Mouse (Mus musculus) G1E (cell line): ENCODE data around the gene Gm49380. TPM values are rescaled to one million over a fixed set of nuclear protein-coding genes. Genes with fewer than 3 reads are reported as not detected.

ENCODE experiments used
- ATAC-seq: 2 replicates; pipeline ENCODE4 v1.8.0; 2016; ENCODE audit warnings: mild to moderate bottlenecking; ENCODE audit not compliant: insufficient number of reproducible peaks, poor library complexity, low FRiP score, severe bottlenecking; ENCODE audit errors: extremely low read depth
- DNase-seq: peaks from one replicate; pipeline ENCODE4 v3.0.0; 2012; ENCODE audit warnings: low spot score
- H3K27me3 ChIP-seq: 2 replicates; pipeline ENCODE4 v1.6.1; 2012; ENCODE audit warnings: mild to moderate bottlenecking, low read length, inconsistent platforms; ENCODE audit not compliant: insufficient read depth
- H3K36me3 ChIP-seq: replicated peaks from 2 replicates; pipeline ENCODE3; 2012; ENCODE audit warnings: mild to moderate bottlenecking, inconsistent platforms
- H3K4me1 ChIP-seq: 2 replicates; pipeline ENCODE4 v1.6.1; 2012; ENCODE audit warnings: low read depth, low read length, inconsistent platforms, mixed read lengths; ENCODE audit not compliant: insufficient read depth
- H3K4me3 ChIP-seq: 2 replicates; pipeline ENCODE4 v1.5.1; 2012; ENCODE audit warnings: low read depth, mild to moderate bottlenecking, inconsistent platforms, low read length, moderate library complexity, mixed read lengths
- H3K9me3 ChIP-seq: replicated peaks from 2 replicates; pipeline ENCODE4 v1.6.1; 2012; ENCODE audit warnings: inconsistent platforms
- CTCF ChIP-seq: IDR thresholded peaks from 2 replicates; pipeline ENCODE4 v1.5.1; 2012; ENCODE audit warnings: low read depth, low read length, inconsistent platforms, mixed read lengths
- GATA1 ChIP-seq: IDR thresholded peaks from 2 replicates; pipeline ENCODE4 v1.6.1; 2012; ENCODE audit warnings: borderline replicate concordance, low read length, inconsistent platforms, mixed read lengths
- GATA2 ChIP-seq: IDR thresholded peaks from 2 replicates; pipeline ENCODE4 v1.6.1; 2012; ENCODE audit warnings: low read depth, low read length, inconsistent platforms, borderline replicate concordance
- POLR2AphosphoS5 ChIP-seq: IDR thresholded peaks from 2 replicates; pipeline ENCODE4 v1.6.1; 2012; ENCODE audit warnings: low read depth, low read length, inconsistent platforms; ENCODE audit not compliant: insufficient replicate concordance
- TAL1 ChIP-seq: conservative IDR thresholded peaks from 2 replicates; pipeline ENCODE4 v1.6.1; 2012; ENCODE audit warnings: low read depth, low read length, inconsistent platforms, mixed read lengths
- polyA plus RNA-seq: library from polyadenylated mRNA; stranded (reverse); fragments of >175 nt; gene quantifications from 2 replicates; pipeline ENCODE4 v1.2.3, GENCODE M21; 2012
- total RNA-seq, 2 experiments: library from RNA; stranded (forward) in 1 of 2; stranded (reverse) in 1 of 2; fragments of 200-1000 nt in 1 of 2; fragments of >200 nt in 1 of 2; fragmentation: Nextera tagmentation in 1 of 2; gene quantifications; 2 replicates each; pipeline ENCODE4 v1.2.3; 2014 to 2017

Gm49380 gene
- total and polyA plus RNA-seq, 3 experiments = 0.27 TPM; not detected in 2

DNA sequence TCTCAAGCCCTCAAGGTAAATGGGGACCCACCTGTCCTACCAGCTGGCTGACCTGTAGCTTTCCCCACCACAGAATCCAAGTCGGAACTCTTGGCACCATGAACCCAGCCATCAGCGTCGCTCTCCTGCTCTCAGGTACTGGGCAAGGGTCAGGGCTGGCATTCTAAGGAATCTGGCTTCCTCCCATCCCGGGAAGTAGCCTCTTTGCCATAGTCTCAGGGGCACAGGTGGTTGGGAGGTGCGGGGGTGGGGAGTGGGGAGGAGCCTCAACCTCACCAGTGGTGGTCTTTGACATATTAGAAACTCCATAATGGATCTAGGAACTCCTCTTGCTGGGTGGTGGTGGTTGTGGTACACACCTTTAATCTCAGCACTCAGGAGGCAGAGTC is 67.4 kb downstream of the Gm49380 start:
- no peak overlapping the region for H3K4me3 ChIP-seq
- H3K4me1 ChIP-seq = peaks cover 16% of the 10 kb centered on the region
- peaks cover 46% of the 10 kb centered on the region for H3K27me3 ChIP-seq
- no peaks in the 10 kb centered on the region for H3K9me3 ChIP-seq
- TF ChIP-seq CTCF (no peak), POLR2AphosphoS5 (no peak), GATA1 (no peak), TAL1 (no peak), GATA2 (no peak)
- no peaks in the 10 kb centered on the region for H3K36me3 ChIP-seq
- DNase-seq (no peak), ATAC-seq (no peak)

DNA sequence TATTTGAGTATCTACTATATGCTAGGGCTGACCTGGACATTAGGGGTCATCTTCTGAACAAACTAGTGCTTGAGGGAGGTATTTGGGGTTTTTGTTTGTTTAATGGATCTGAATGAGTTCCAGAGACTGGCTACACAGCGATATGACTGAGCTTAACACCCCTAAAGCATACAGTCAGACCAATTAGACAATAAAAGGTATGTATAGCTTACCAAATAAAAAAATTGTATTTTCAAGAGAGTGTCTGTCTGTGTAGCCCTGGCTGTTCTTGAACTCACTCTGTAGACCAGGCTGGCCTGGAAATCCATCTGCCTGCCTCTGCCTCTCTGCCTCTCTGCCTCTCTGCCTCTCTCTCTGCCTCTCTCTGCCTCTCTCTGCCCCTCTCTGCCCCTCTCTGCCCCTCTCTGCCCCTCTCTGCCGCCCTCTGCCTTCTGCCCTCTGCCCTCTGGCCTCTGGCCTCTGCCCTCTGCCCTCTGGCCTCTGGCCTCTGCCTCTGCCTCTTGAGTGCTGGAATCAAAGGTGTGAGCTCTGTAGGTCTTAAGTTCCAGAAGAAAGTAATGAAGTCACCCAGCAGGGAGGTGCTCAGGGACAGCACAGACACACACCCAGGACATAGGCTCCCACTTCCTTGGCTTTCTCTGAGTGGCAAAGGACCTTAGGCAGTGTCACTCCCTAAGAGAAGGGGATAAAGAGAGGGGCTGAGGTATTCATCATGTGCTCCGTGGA is 68.0 kb downstream of the Gm49380 start:
- TF ChIP-seq POLR2AphosphoS5 (no peak), GATA2 (no peak), GATA1 (no peak), TAL1 (no peak), CTCF (no peak)
- Histone ChIP-seq H3K27me3 (peaks cover 46% of the 10 kb centered on the region), H3K9me3 (no peaks in the 10 kb centered on the region), H3K4me1 (peaks cover 16% of the 10 kb centered on the region), H3K36me3 (no peaks in the 10 kb centered on the region), H3K4me3 (no peak overlapping the region)
- ATAC-seq (no peak), DNase-seq (no peak)

DNA sequence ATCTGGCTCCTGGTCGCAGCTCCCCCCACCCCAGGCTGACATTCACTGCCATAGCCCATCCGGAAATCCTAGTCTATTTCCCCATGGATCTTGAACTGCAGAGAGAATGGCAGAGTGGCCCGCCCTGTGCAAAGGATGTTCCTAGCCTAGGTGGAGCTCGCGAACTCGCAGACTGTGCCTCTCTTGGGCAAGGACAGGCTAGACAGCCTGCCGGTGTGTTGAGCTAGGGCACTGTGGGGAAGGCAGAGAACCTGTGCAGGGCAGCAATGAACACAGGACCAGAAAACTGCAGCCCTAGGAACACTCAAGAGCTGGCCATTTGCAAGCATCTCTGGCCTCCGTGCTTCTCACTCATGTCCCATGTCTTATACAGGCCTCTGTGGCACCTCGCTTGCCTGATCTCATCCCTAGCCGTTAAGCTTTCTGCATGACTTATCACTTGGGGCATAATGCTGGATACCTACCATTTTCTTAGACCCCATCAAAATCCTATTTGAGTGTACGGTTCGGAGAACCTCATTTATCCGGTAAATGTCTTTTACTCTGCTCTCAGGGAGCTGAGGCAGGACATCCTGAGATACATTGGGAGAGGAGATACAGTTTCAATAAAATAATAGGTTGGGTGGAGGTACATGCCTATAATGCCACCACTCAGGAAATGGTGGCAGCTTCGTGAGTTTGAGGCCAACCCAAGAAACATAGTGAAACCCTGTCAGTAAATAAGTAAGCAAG is 68.7 kb downstream of the Gm49380 start:
- Histone ChIP-seq H3K4me3 (no peak overlapping the region), H3K36me3 (no peaks in the 10 kb centered on the region), H3K9me3 (no peaks in the 10 kb centered on the region), H3K4me1 (peaks cover 16% of the 10 kb centered on the region), H3K27me3 (peaks cover 46% of the 10 kb centered on the region)
- TF ChIP-seq GATA1 (no peak), CTCF (no peak), TAL1 (no peak), GATA2 (no peak), POLR2AphosphoS5 (no peak)
- ATAC-seq (no peak), DNase-seq (no peak)

DNA sequence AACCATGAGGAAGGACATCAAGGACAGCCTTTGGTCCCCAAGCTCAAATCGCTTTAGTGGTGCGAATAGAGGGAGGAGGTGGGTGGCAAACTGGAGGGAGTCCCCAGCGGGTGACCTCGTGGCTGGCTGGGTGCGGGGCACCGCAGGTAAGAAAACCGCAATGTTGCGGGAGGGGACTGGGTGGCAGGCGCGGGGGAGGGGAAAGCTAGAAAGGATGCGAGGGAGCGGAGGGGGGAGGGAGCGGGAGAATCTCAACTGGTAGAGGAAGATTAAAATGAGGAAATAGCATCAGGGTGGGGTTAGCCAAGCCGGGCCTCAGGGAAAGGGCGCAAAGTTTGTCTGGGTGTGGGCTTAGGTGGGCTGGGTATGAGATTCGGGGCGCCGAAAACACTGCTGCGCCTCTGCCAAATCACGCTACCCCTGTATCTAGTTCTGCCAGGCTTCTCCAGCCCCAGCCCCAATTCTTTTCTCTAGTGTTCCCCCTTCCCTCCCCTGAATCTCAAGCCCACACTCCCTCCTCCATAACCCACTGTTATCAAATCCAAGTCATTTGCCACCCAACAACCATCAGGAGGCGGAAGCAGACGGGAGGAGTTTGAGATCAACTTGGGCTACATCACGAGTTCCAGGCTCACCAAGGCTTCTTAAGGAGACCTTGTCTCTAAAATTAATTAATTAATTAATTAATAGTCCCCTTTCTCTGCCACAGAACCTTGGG is 69.4 kb downstream of the Gm49380 start:
- DNase-seq = no peak
- Histone ChIP-seq H3K4me1 (peaks cover 15% of the 10 kb centered on the region), H3K4me3 (no peak overlapping the region), H3K36me3 (no peaks in the 10 kb centered on the region), H3K27me3 (peaks cover 46% of the 10 kb centered on the region), H3K9me3 (no peaks in the 10 kb centered on the region)
- no peak for ATAC-seq
- TF ChIP-seq GATA1 = no peak
- TF ChIP-seq TAL1 = no peak
- TF ChIP-seq POLR2AphosphoS5 = no peak
- no peak for TF ChIP-seq GATA2
- TF ChIP-seq CTCF = no peak

DNA sequence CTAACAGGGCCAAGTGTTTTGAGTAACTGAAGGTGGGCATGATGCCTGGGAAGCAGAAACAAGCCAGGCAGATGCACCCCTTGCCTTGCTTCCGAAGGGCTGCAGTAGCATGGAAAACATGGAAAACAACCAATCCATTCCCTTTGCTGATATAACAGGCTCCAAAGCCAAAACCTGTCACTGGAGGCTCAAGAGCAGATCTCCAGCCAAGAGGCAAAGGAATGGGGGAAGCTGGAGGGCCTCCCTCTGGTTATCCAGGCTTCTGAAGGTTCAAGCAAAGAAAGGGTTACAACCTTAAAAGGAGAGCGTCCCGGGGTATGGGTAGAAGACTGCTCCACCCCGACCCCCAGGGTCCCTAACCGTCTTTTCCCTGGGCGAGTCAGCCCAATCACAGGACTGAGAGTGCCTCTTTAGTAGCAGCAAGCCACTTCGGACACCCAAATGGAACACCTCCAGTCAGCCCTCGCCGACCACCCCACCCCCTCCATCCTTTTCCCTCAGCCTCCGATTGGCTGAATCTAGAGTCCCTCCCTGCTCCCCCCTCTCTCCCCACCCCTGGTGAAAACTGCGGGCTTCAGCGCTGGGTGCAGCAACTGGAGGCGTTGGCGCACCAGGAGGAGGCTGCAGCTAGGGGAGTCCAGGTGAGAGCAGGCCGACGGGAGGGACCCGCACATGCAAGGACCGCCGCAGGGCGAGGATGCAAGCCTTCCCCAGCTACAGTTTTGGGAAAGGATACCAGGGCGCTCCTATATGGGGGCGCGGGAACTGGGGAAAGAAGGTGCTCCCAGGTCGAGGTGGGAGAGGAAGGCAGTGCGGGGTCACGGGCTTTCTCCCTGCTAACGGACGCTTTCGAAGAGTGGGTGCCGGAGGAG is 70.2 kb downstream of the Gm49380 start, which contains the start of gene Thy1:
Thy1 (plus strand) TSS at position 549 of the 872 bp plus-strand sequence.
- H3K27me3 ChIP-seq = peaks cover 43% of the 10 kb centered on the region
- ATAC-seq (no peak), DNase-seq (no peak)
- H3K4me3 ChIP-seq = no peak within 1 kb of the TSS
- TF ChIP-seq POLR2AphosphoS5 = no peak
- TF ChIP-seq TAL1 = no peak
- TF ChIP-seq GATA1 = no peak
- TF ChIP-seq GATA2 = no peak
- TF ChIP-seq CTCF = no peak
- no peaks in the 10 kb centered on the region for H3K36me3 ChIP-seq
- peaks cover 14% of the 10 kb centered on the region; the same call in 1 of the 2 replicates for H3K4me1 ChIP-seq
- H3K9me3 ChIP-seq = no peaks in the 10 kb centered on the region

DNA sequence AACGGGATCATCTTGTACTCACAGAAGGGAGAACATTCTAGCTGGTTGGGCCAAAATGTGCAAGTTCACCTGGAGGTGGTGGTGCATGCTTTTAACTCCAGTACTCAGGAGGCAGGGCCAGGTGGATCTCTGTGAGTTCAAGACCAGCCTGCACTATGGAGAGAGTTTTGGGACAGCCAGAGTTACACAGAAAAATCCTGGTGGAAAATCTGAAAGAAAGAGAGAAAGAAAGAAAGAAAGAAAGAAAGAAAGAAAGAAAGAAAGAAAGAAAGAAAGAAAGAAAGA is 71.0 kb downstream of the Gm49380 start:
- no peaks in the 10 kb centered on the region for H3K9me3 ChIP-seq
- H3K36me3 ChIP-seq = no peaks in the 10 kb centered on the region
- peaks cover 14% of the 10 kb centered on the region; the same call in 1 of the 2 replicates for H3K4me1 ChIP-seq
- DNase-seq (no peak), ATAC-seq (no peak)
- no peak overlapping the region for H3K4me3 ChIP-seq
- TF ChIP-seq GATA1 (no peak), CTCF (no peak)
- H3K27me3 ChIP-seq = peaks cover 43% of the 10 kb centered on the region
